Mouse (Mus musculus): ENCODE measurements at regions not wholly inside any gene's neighbourhood (a gene's known extent, or its start where the extent isn't known, plus 50 kb on each side); places are given as distances from the start of the nearest gene placed in this dataset.

GRCm38 (mm10) chr13:59917185-59917584 lies 94.2 kb upstream of the Tut7 start:
- DNase-seq (ENCODE audit: low read depth, low spot score) = no peak

GRCm38 (mm10) chr13:59916166-59917044 lies 93.5 kb upstream of the Tut7 start:
- peak; percentile 20 for DNase-seq (ENCODE audit: low read depth, low spot score)

- DNase-seq (ENCODE audit: low read depth, low spot score) = no peak
Observed at GRCm38 (mm10) chr13:59915734-59916133, 92.8 kb upstream of the Tut7 start.

- no peak for DNase-seq (ENCODE audit: low read depth, low spot score)
Observed at GRCm38 (mm10) chr13:59910179-59911071, 87.5 kb upstream of the Tut7 start.

GRCm38 (mm10) chr13:59909400-59909799 lies 86.5 kb upstream of the Tut7 start:
- no peak for DNase-seq (ENCODE audit: low read depth, low spot score)

- no peak for DNase-seq (ENCODE audit: low read depth, low spot score)
Observed at GRCm38 (mm10) chr13:59908786-59909185, 85.8 kb upstream of the Tut7 start.

GRCm38 (mm10) chr13:59905488-59905887 lies 82.5 kb upstream of the Tut7 start:
- peak; percentile 15 for DNase-seq (ENCODE audit: low read depth, low spot score)

- DNase-seq (ENCODE audit: low read depth, low spot score) = no peak
Observed at GRCm38 (mm10) chr13:59904415-59904814, 81.5 kb upstream of the Tut7 start.

- DNase-seq (ENCODE audit: low read depth, low spot score) = no peak
Observed at GRCm38 (mm10) chr13:59899521-59899920, 76.6 kb upstream of the Tut7 start.

GRCm38 (mm10) chr13:59895754-59896153 lies 72.8 kb upstream of the Tut7 start:
- DNase-seq (ENCODE audit: low read depth, low spot score) = no peak

- no peak for DNase-seq (ENCODE audit: low read depth, low spot score)
Observed at GRCm38 (mm10) chr13:59894094-59894493, 71.1 kb upstream of the Tut7 start.

GRCm38 (mm10) chr13:59892961-59893360 lies 70.0 kb upstream of the Tut7 start:
- no peak for DNase-seq (ENCODE audit: low read depth, low spot score)

- DNase-seq (ENCODE audit: low read depth, low spot score) = no peak
Observed at GRCm38 (mm10) chr13:59892340-59892739, 69.4 kb upstream of the Tut7 start.

- no peak for DNase-seq (ENCODE audit: low read depth, low spot score)
Observed at GRCm38 (mm10) chr13:59891737-59892136, 68.8 kb upstream of the Tut7 start.

- DNase-seq (ENCODE audit: low read depth, low spot score) = peak; percentile 71
Observed at GRCm38 (mm10) chr13:59889468-59890117, 66.6 kb upstream of the Tut7 start.

- no peak for DNase-seq (ENCODE audit: low read depth, low spot score)
Observed at GRCm38 (mm10) chr13:59888038-59889016, 65.4 kb upstream of the Tut7 start.

- DNase-seq (ENCODE audit: low read depth, low spot score) = no peak
Observed at GRCm38 (mm10) chr13:59887306-59887705, 64.4 kb upstream of the Tut7 start.

GRCm38 (mm10) chr13:59886572-59886971 lies 63.6 kb upstream of the Tut7 start:
- DNase-seq (ENCODE audit: low read depth, low spot score) = peak; percentile 71

- DNase-seq (ENCODE audit: low read depth, low spot score) = no peak
Observed at GRCm38 (mm10) chr13:59881989-59882784, 59.2 kb upstream of the Tut7 start.

- DNase-seq (ENCODE audit: low read depth, low spot score) = no peak
Observed at GRCm38 (mm10) chr13:59880055-59880454, 57.1 kb upstream of the Tut7 start.
